Comparison of ENCODE assay signal across 24 mouse cellular contexts in genomic region chr1:89969714-89970110, GRCm38 (mm10). TPM values are rescaled to one million over a fixed set of nuclear protein-coding genes. Genes with fewer than 3 reads are reported as not detected.
"Had no signal": no experiment of that assay in that cellular context is flagged by ENCODE, and none has a peak within 500 bp of the region (broad histone marks: within the 10 kb centered on the region; RNA-seq: fewer than 3 reads in every experiment).

No protein-coding gene starts in this region.

- H3K9me3 ChIP-seq: midbrain, embryonic 10.5 days; midbrain, embryonic 13.5 days; midbrain, embryonic 15.5 days; neural tube, embryonic 13.5 days; neural tube, embryonic 15.5 days had no signal

- H3K36me3 ChIP-seq: midbrain, embryonic 10.5 days; midbrain, embryonic 13.5 days; midbrain, embryonic 15.5 days; neural tube, embryonic 13.5 days; neural tube, embryonic 15.5 days had no signal

- H3K4me3 ChIP-seq: midbrain, embryonic 10.5 days; midbrain, embryonic 13.5 days; myocyte; neural tube, embryonic 13.5 days had no signal

- H3K9ac ChIP-seq: lung, embryonic 14.5 days; midbrain, embryonic 13.5 days; midbrain, embryonic 15.5 days; neural tube, embryonic 13.5 days; neural tube, embryonic 15.5 days had no signal

- DNase-seq: lung, adult 18-20 months; lung, embryonic 14.5 days; lung, postnatal 10 days; lung, postnatal 4 days; retina, postnatal 1 day; right cerebral cortex, adult 18-20 months; right cerebral cortex, postnatal 25 days; spleen, adult 18-20 months; thymus, adult 18-20 months; thymus, postnatal 14 days; thymus, postnatal 36 days had no signal

- H3K27ac ChIP-seq: midbrain, embryonic 10.5 days; midbrain, embryonic 13.5 days; midbrain, embryonic 15.5 days; neural tube, embryonic 13.5 days; neural tube, embryonic 15.5 days had no signal

- ATAC-seq: midbrain, embryonic 13.5 days; midbrain, embryonic 15.5 days had no signal

- H3K4me2 ChIP-seq: lung, embryonic 14.5 days had no signal

RNA-seq across cellular contexts. Expression of gene Gbx2, which starts 38.7 kb away (rescaled TPM):
- total RNA-seq: megakaryocyte, adult 5-6 weeks had no signal
- polyA plus RNA-seq: lung, embryonic 16.5 days; myocyte; stomach, embryonic 14.5 days; stomach, embryonic 16.5 days had no signal

RNA-seq across cellular contexts. Expression of gene Asb18, which starts 44.8 kb away (rescaled TPM):
- total RNA-seq: megakaryocyte, adult 5-6 weeks; megakaryocyte-erythroid progenitor cell, adult 5-6 weeks had no signal
- polyA plus RNA-seq: lung, embryonic 14.5 days; small intestine, adult 2 months; stomach, embryonic 14.5 days; thymus, postnatal 0 days had no signal
